In the genomic region with DNA sequence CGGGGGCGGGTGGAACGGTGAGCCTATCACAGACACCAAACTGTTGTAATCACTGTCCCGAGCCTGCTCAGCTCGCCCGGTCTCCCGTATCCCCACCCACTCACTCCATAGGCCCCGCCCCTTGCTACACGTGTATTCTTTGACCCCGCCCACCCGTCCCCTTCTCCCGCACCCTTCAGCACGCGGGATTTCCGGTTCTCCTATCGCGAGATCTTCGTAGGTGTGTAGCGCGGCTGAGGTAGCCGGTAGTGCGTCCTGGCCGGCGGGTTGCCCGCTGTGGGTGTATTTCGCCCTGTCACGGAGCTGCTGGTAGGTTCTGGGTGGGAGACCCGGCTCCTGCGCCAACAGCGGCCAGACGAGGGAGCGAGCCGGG, we compare ENCODE assay signal across 8 mouse cellular contexts. TPM values are rescaled to one million over a fixed set of nuclear protein-coding genes. Genes with fewer than 3 reads are reported as not detected.
DNase-seq lines count a peak whose midpoint lies in the region; ATAC-seq lines count a peak whose summit lies in the region.

A gene (plus strand): TSS at position 172 of the 373 bp plus-strand sequence.

- H3K9ac ChIP-seq in hindbrain, embryonic 16.5 days (ENCODE audit: low read depth, low read length): peak within 1 kb of the TSS; percentile 81

- H3K4me1 ChIP-seq in hindbrain, embryonic 16.5 days (ENCODE audit: control insufficient read depth, insufficient read depth, low read depth, low read length): peaks cover 13% of the 10 kb centered on the region

- H3K27ac ChIP-seq in hindbrain, embryonic 16.5 days (ENCODE audit: low read depth, low read length): peak within 1 kb of the TSS; percentile 86
- peak within 1 kb of the TSS; percentile 63 for H3K27ac ChIP-seq in macrophage

- WGBS in hindbrain, embryonic 16.5 days: 0% methylated on average over 29 of the region's 33 CpGs
- 0% methylated on average over 29 of the region's 33 CpGs for WGBS in macrophage (ENCODE audit: missing documents)

- H3K9me3 ChIP-seq in hindbrain, embryonic 16.5 days (ENCODE audit: control insufficient read depth, low read length): no peaks in the 10 kb centered on the region

- H3K79me2 ChIP-seq in macrophage (ENCODE audit: inconsistent target): peaks cover 47% of the 10 kb centered on the region

- peak; percentile 89 for DNase-seq in WW6 (ENCODE audit: low read depth, low spot score)
- peak; percentile 62 to 90 for DNase-seq in cerebellum, postnatal 4 days (ENCODE audit: low spot score in 2 of 2)
- DNase-seq in gastrocnemius, adult 18-20 months (ENCODE audit: low spot score): peak; percentile 93
- DNase-seq in left cerebral cortex, adult 18-20 months (ENCODE audit: low spot score in 2 of 2): peak; percentile 86 to 88
- peak; percentile 87 for DNase-seq in right cerebral cortex, adult 18-20 months
- DNase-seq in urinary bladder, postnatal 14 days (ENCODE audit: low spot score): peak; percentile 95

- H3K36me3 ChIP-seq in hindbrain, embryonic 16.5 days (ENCODE audit: control insufficient read depth, insufficient read depth, low read length): no peaks in the 10 kb centered on the region
- no peaks in the 10 kb centered on the region for H3K36me3 ChIP-seq in macrophage (ENCODE audit: inconsistent target)

- peak within 1 kb of the TSS; percentile 72 for H3K4me3 ChIP-seq in hindbrain, embryonic 16.5 days (ENCODE audit: low read length)
- H3K4me3 ChIP-seq in macrophage (ENCODE audit: inconsistent target): peak within 1 kb of the TSS; percentile 86

- no peaks in the 10 kb centered on the region for H3K27me3 ChIP-seq in hindbrain, embryonic 16.5 days (replicated peaks; ENCODE audit: control insufficient read depth, insufficient read depth, low read length)

- ATAC-seq in hindbrain, embryonic 16.5 days: peak; percentile 98

- peak within 1 kb of the TSS; percentile 86 for H3K4me2 ChIP-seq in hindbrain, embryonic 16.5 days (ENCODE audit: low read length)

RNA-seq across cellular contexts. Expression of the gene that starts here (rescaled TPM):
- total RNA-seq in gastrocnemius, adult 18-20 months (2021): 10 to 100 TPM; 30.1 to 31.3 TPM
- polyA plus RNA-seq in hindbrain, embryonic 16.5 days (2015; fragmentation: Nextera tagmentation; extraction: Ambion mirVana): 86.0 and 91.8 TPM in 2 replicates
- 10 to 100 TPM; 53.7 to 57.0 TPM for total RNA-seq in left cerebral cortex, adult 18-20 months (2021)
- 10 to 100 TPM; 28.9 to 87.9 (median 62.4) TPM for total RNA-seq in macrophage (2018; cell fraction: chromatin; rRNA removed)
- 10 to 100 TPM; 29.9 to 53.8 (median 40.1) TPM for total RNA-seq in macrophage (2018; cell fraction: cytosol; rRNA removed)
- 10 to 100 TPM; 22.1 to 58.4 (median 41.4) TPM for total RNA-seq in macrophage (2018; cell fraction: nucleus; rRNA removed)
- polyA plus RNA-seq in macrophage (2018): 33.1 to 54.8 TPM (median 37.2 TPM) in 3 replicates

Comparison
In these comparisons a context has a peak if more than half of its experiments do, and no peak if none do; other contexts are left out.
1. Peak in every context shown above with its lines: DNase-seq, ATAC-seq, H3K4me3 ChIP-seq and H3K27ac ChIP-seq.